Mouse (Mus musculus): ENCODE results near the gene Esp34. TPM values are rescaled to one million over a fixed set of nuclear protein-coding genes. Genes with fewer than 3 reads are reported as not detected.

The Esp34 gene
- total RNA-seq (2021): not detected
- long read RNA-seq: 0 reads

DNA sequence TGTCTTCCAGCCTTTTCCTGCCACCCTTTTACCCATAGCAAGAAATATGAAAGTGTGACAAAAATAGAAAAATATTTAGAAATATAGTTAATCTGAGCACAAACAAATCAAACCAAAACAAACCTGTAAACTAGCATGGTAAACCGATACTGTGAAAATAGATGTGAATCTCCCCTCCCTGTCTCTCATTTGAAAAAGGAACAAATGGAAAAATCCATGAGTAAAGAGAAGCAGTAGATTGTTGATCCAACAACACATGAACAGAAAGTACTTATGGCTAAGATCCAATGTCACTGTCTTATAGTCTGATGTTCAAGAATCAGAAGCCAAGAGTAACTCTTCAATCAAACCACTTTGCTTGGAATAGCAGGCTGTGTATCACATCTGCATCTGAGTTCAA is at the start of gene Esp34:
Gene Esp34, plus strand, starts transcription at position 301 of the 400 bp plus-strand sequence.
- no peak for DNase-seq (ENCODE audit: low spot score in 2 of 2)

GRCm38 (mm10) chr17:38562527-38562926 is 8.5 kb downstream of the Esp34 start:
- DNase-seq (ENCODE audit: low spot score in 2 of 2): no peak

Other genes with a start within 250 kb of the Esp34 start
- gene Olfr137, start 246.6 kb upstream of the Esp34 start, total RNA-seq (2021): not detected
- not detected for gene Olfr136, start 224.4 kb upstream of the Esp34 start, total RNA-seq (2021)
- not detected for gene Esp36, start 134.0 kb upstream of the Esp34 start, total RNA-seq (2021)
- gene Esp31, start 85.3 kb downstream of the Esp34 start, total RNA-seq (2021): not detected

Data from layer of hippocampus, adult 18-20 months (tissue).